Mouse (Mus musculus) megakaryocyte, embryonic 14.5 days (primary cell): ENCODE data around the gene Olfr749.

Experiments used
- FLI1 ChIP-seq: IDR thresholded peaks from 2 replicates; pipeline ENCODE4 v1.6.1; 2012; ENCODE audit warnings: low read length, inconsistent platforms, mixed read lengths
- GATA1 ChIP-seq: IDR thresholded peaks from 3 replicates; pipeline ENCODE4 v1.6.1; 2012; ENCODE audit warnings: mixed read lengths, low read length, inconsistent platforms, borderline replicate concordance

DNA sequence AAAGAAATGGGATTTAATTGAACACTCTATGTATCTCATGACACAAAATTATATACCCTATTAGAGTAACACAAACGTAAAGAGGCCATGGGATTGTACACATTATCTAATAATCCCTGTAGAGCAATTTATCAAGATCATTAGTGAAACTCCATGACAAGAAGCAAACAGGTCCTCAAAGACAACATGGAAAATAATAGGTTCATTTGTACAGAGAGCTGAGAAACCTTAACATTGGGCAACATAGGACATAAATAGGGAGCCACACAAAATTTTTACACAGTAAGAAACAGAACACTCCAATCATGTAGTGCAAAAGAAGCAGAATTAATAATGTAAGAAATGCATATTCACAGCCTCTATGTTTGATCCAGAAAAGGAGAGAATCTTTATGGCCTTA is 37.8 kb downstream of the Olfr749 start, which contains the start of gene Olfr748:
- TF ChIP-seq GATA1 (no peak), FLI1 (no peak)
